Mouse (Mus musculus): ENCODE data around the gene Nbas. TPM values are rescaled to one million over a fixed set of nuclear protein-coding genes. Genes with fewer than 3 reads are reported as not detected.

Nbas gene
- total RNA-seq, 1 experiment = 32.2 TPM

- Histone ChIP-seq H3K9me3 (ENCODE audit: control insufficient read depth, insufficient read depth, low read depth, low read length) (no peaks in the 10 kb centered on the region), H3K36me3 (ENCODE audit: control insufficient read depth, insufficient read depth, low read length, poor library complexity, severe bottlenecking) (no peaks in the 10 kb centered on the region), H3K4me3 (ENCODE audit: insufficient read depth in 1 of 2, low read depth in 1 of 2, low read length in 2 of 2, poor library complexity in 1 of 2, severe bottlenecking in 1 of 2) (no peak overlapping the region), H3K4me1 (ENCODE audit: control insufficient read depth in 2 of 2, insufficient read depth in 2 of 2, low read length in 2 of 2, poor library complexity in 1 of 2) (no peaks in the 10 kb centered on the region), H3K27ac (ENCODE audit: insufficient read depth, low read depth, low read length, poor library complexity, severe bottlenecking) (no peak overlapping the region), H3K9ac (ENCODE audit: insufficient read depth, low read depth, low read length, poor library complexity, severe bottlenecking) (no peak overlapping the region)
- TF ChIP-seq MAFK (IDR thresholded peaks at IDR 0.05; ENCODE audit: insufficient read depth, low read depth, low read length) = no peak
- TF ChIP-seq CHD2 (IDR thresholded peaks at IDR 0.05; ENCODE audit: low read depth, low read length) = no peak
- no peak for TF ChIP-seq ZNF384 (IDR thresholded peaks at IDR 0.05; ENCODE audit: low read depth, low read length)
- no peak for TF ChIP-seq ZC3H11A (IDR thresholded peaks at IDR 0.05; ENCODE audit: borderline replicate concordance, low read depth, low read length)
- no peak for TF ChIP-seq HCFC1 (IDR thresholded peaks at IDR 0.05; ENCODE audit: borderline replicate concordance, insufficient read depth, low read length)
- in situ Hi-C loops (cut with MboI; ENCODE audit: low sequenced_read_pairs in 2 of 2, unreplicated experiment in 2 of 2) = no loop called here
- DNase-seq (ENCODE audit: low read depth, low spot score) = no peak
Measured at GRCm38 (mm10) chr12:13382046-13382445, 113.1 kb downstream of the Nbas start.

GRCm38 (mm10) chr12:13389644-13390043, 120.7 kb downstream of the Nbas start:
- TF ChIP-seq MAFK (IDR thresholded peaks at IDR 0.05; ENCODE audit: insufficient read depth, low read depth, low read length) (no peak), HCFC1 (IDR thresholded peaks at IDR 0.05; ENCODE audit: borderline replicate concordance, insufficient read depth, low read length) (no peak), CHD2 (IDR thresholded peaks at IDR 0.05; ENCODE audit: low read depth, low read length) (no peak), ZC3H11A (IDR thresholded peaks at IDR 0.05; ENCODE audit: borderline replicate concordance, low read depth, low read length) (no peak), ZNF384 (IDR thresholded peaks at IDR 0.05; ENCODE audit: low read depth, low read length) (no peak)
- H3K36me3 ChIP-seq (ENCODE audit: control insufficient read depth, insufficient read depth, low read length, poor library complexity, severe bottlenecking) = 0 out of 2 replicates have a peak, but pooled peaks cover 2% of the 10 kb centered on the region
- H3K4me3 ChIP-seq (ENCODE audit: insufficient read depth in 1 of 2, low read depth in 1 of 2, low read length in 2 of 2, poor library complexity in 1 of 2, severe bottlenecking in 1 of 2) = no peak overlapping the region
- H3K9me3 ChIP-seq (ENCODE audit: control insufficient read depth, insufficient read depth, low read depth, low read length) = no peaks in the 10 kb centered on the region
- in situ Hi-C loops (cut with MboI; ENCODE audit: low sequenced_read_pairs in 2 of 2, unreplicated experiment in 2 of 2) = no loop called here
- H3K27ac ChIP-seq (ENCODE audit: insufficient read depth, low read depth, low read length, poor library complexity, severe bottlenecking) = no peak overlapping the region
- H3K4me1 ChIP-seq (ENCODE audit: control insufficient read depth in 2 of 2, insufficient read depth in 2 of 2, low read length in 2 of 2, poor library complexity in 1 of 2) = no peaks in the 10 kb centered on the region
- no peak for DNase-seq (ENCODE audit: low read depth, low spot score)
- no peak overlapping the region for H3K9ac ChIP-seq (ENCODE audit: insufficient read depth, low read depth, low read length, poor library complexity, severe bottlenecking)

- no peaks in the 10 kb centered on the region for H3K4me1 ChIP-seq (ENCODE audit: control insufficient read depth in 2 of 2, insufficient read depth in 2 of 2, low read length in 2 of 2, poor library complexity in 1 of 2)
- H3K9ac ChIP-seq (ENCODE audit: insufficient read depth, low read depth, low read length, poor library complexity, severe bottlenecking) = no peak overlapping the region
- TF ChIP-seq MAFK (IDR thresholded peaks at IDR 0.05; ENCODE audit: insufficient read depth, low read depth, low read length) (no peak), CHD2 (IDR thresholded peaks at IDR 0.05; ENCODE audit: low read depth, low read length) (no peak)
- DNase-seq (ENCODE audit: low read depth, low spot score) = no peak
- no peak overlapping the region for H3K4me3 ChIP-seq (ENCODE audit: insufficient read depth in 1 of 2, low read depth in 1 of 2, low read length in 2 of 2, poor library complexity in 1 of 2, severe bottlenecking in 1 of 2)
- H3K36me3 ChIP-seq (ENCODE audit: control insufficient read depth, insufficient read depth, low read length, poor library complexity, severe bottlenecking) = 0 out of 2 replicates have a peak, but pooled peaks cover 2% of the 10 kb centered on the region
- no peaks in the 10 kb centered on the region for H3K9me3 ChIP-seq (ENCODE audit: control insufficient read depth, insufficient read depth, low read depth, low read length)
- in situ Hi-C loops (cut with MboI; ENCODE audit: low sequenced_read_pairs in 2 of 2, unreplicated experiment in 2 of 2) = no loop called here
- no peak overlapping the region for H3K27ac ChIP-seq (ENCODE audit: insufficient read depth, low read depth, low read length, poor library complexity, severe bottlenecking)
Measured at GRCm38 (mm10) chr12:13410191-13410590, 141.3 kb downstream of the Nbas start.

DNA sequence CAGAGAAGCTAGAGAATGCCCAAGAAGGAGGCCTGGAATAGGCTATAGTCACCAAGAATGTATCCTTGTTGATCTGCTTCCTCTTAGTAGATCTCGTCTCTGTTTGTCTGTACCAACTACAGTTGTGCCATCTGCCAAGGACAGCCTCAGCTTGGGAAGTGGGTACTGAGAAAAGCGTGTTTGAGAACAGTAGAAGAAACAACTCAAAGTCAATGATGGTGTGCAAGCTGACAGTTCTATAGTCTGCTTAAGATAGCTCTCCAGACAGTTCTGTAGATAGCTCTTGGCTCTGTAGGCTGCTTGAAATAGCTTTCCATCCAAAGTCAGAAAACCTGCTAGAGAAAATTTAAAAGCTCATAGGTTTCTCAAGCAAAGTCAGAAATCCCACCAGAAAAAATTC, 149.7 kb downstream of the Nbas start:
- Histone ChIP-seq H3K4me3 (ENCODE audit: insufficient read depth in 1 of 2, low read depth in 1 of 2, low read length in 2 of 2, poor library complexity in 1 of 2, severe bottlenecking in 1 of 2) (no peak overlapping the region), H3K9me3 (ENCODE audit: control insufficient read depth, insufficient read depth, low read depth, low read length) (no peaks in the 10 kb centered on the region), H3K9ac (ENCODE audit: insufficient read depth, low read depth, low read length, poor library complexity, severe bottlenecking) (no peak overlapping the region), H3K36me3 (ENCODE audit: control insufficient read depth, insufficient read depth, low read length, poor library complexity, severe bottlenecking) (no peaks in the 10 kb centered on the region), H3K4me1 (ENCODE audit: control insufficient read depth in 2 of 2, insufficient read depth in 2 of 2, low read length in 2 of 2, poor library complexity in 1 of 2) (no peaks in the 10 kb centered on the region), H3K27ac (ENCODE audit: insufficient read depth, low read depth, low read length, poor library complexity, severe bottlenecking) (no peak overlapping the region)
- no peak for DNase-seq (ENCODE audit: low read depth, low spot score)
- no peak for TF ChIP-seq ZC3H11A (IDR thresholded peaks at IDR 0.05; ENCODE audit: borderline replicate concordance, low read depth, low read length)
- no peak for TF ChIP-seq MAFK (IDR thresholded peaks at IDR 0.05; ENCODE audit: insufficient read depth, low read depth, low read length)
- no peak for TF ChIP-seq ZNF384 (IDR thresholded peaks at IDR 0.05; ENCODE audit: low read depth, low read length)
- TF ChIP-seq CHD2 (IDR thresholded peaks at IDR 0.05; ENCODE audit: low read depth, low read length) = no peak
- no peak for TF ChIP-seq HCFC1 (IDR thresholded peaks at IDR 0.05; ENCODE audit: borderline replicate concordance, insufficient read depth, low read length)
- in situ Hi-C loops (cut with MboI; ENCODE audit: low sequenced_read_pairs in 2 of 2, unreplicated experiment in 2 of 2) = no loop called here

GRCm38 (mm10) chr12:13430219-13430618, 161.3 kb downstream of the Nbas start:
- in situ Hi-C loops (cut with MboI; ENCODE audit: low sequenced_read_pairs in 2 of 2, unreplicated experiment in 2 of 2) = no loop called here

More at GRCm38 (mm10) chr12:13430219-13430618, 161.3 kb downstream of the Nbas start:
- Histone ChIP-seq H3K9me3 (ENCODE audit: control insufficient read depth, insufficient read depth, low read depth, low read length) (no peaks in the 10 kb centered on the region), H3K4me3 (ENCODE audit: insufficient read depth in 1 of 2, low read depth in 1 of 2, low read length in 2 of 2, poor library complexity in 1 of 2, severe bottlenecking in 1 of 2) (no peak overlapping the region), H3K27ac (ENCODE audit: insufficient read depth, low read depth, low read length, poor library complexity, severe bottlenecking) (no peak overlapping the region), H3K36me3 (ENCODE audit: control insufficient read depth, insufficient read depth, low read length, poor library complexity, severe bottlenecking) (no peaks in the 10 kb centered on the region; the same call in 1 of the 2 replicates), H3K4me1 (ENCODE audit: control insufficient read depth in 2 of 2, insufficient read depth in 2 of 2, low read length in 2 of 2, poor library complexity in 1 of 2) (no peaks in the 10 kb centered on the region; a peak in 1 of 4 replicates), H3K9ac (ENCODE audit: insufficient read depth, low read depth, low read length, poor library complexity, severe bottlenecking) (no peak overlapping the region)
- DNase-seq (ENCODE audit: low read depth, low spot score) = no peak
- no peak for TF ChIP-seq MAFK (IDR thresholded peaks at IDR 0.05; ENCODE audit: insufficient read depth, low read depth, low read length)
- no peak for TF ChIP-seq ZNF384 (IDR thresholded peaks at IDR 0.05; ENCODE audit: low read depth, low read length)
- TF ChIP-seq CHD2 (IDR thresholded peaks at IDR 0.05; ENCODE audit: low read depth, low read length) = no peak
- TF ChIP-seq ZC3H11A (IDR thresholded peaks at IDR 0.05; ENCODE audit: borderline replicate concordance, low read depth, low read length) = no peak
- no peak for TF ChIP-seq HCFC1 (IDR thresholded peaks at IDR 0.05; ENCODE audit: borderline replicate concordance, insufficient read depth, low read length)
